8 mouse cellular contexts compared by ENCODE assay signal in genomic region chr7:29061522-29062037, GRCm38 (mm10).
DNase-seq lines count a peak whose midpoint lies in the region; ATAC-seq and TF ChIP-seq lines count a peak whose summit lies in the region.

No protein-coding gene starts in this region.

- intact Hi-C loops in left cerebral cortex, postnatal 4 days (cut with DNase I) = loop anchor here (10.0 kb wide), 1 partner anchor 103 kb away; no protein-coding TSS in a partner anchor
- intact Hi-C loops in left cerebral cortex, postnatal 14 days (cut with DNase I) = no loop called here

- peak overlapping the region; percentile 23; the same call in 1 of the 2 replicates for H3K4me2 ChIP-seq in heart, embryonic 16.5 days (ENCODE audit: low read depth, low read length)
- H3K4me2 ChIP-seq in limb, embryonic 14.5 days (replicated peaks; ENCODE audit: low read depth, low read length, severe bottlenecking) = peak overlapping the region; percentile 29; the same call in 1 of the 2 replicates
- peak overlapping the region; percentile 25; the same call in 1 of the 2 replicates for H3K4me2 ChIP-seq in neural tube, embryonic 15.5 days

- 10% methylated on average over 19 of the region's 19 CpGs for WGBS in heart, embryonic 16.5 days
- 7% methylated on average over 19 of the region's 19 CpGs for WGBS in limb, embryonic 14.5 days
- 6% methylated on average over 19 of the region's 19 CpGs for WGBS in neural tube, embryonic 15.5 days

- H3K4me3 ChIP-seq in heart, embryonic 16.5 days (ENCODE audit: low read length) = no peak overlapping the region
- 0 out of 2 replicates have a peak overlapping the region, but pooled peaks have one; percentile 1 for H3K4me3 ChIP-seq in limb, embryonic 14.5 days (replicated peaks; ENCODE audit: low read length)
- no peak overlapping the region for H3K4me3 ChIP-seq in neural tube, embryonic 15.5 days (replicated peaks)

- H3K36me3 ChIP-seq in heart, embryonic 16.5 days (ENCODE audit: control insufficient read depth, insufficient read depth) = no peaks in the 10 kb centered on the region
- H3K36me3 ChIP-seq in limb, embryonic 14.5 days (ENCODE audit: control insufficient read depth, insufficient read depth, low read length) = no peaks in the 10 kb centered on the region
- H3K36me3 ChIP-seq in neural tube, embryonic 15.5 days = no peaks in the 10 kb centered on the region

- peak; percentile 48; the same call in 1 of the 2 replicates for ATAC-seq in common myeloid progenitor, adult 5-6 weeks (replicated peaks; ENCODE audit: low read depth, poor library complexity, severe bottlenecking)
- no peak for ATAC-seq in heart, embryonic 16.5 days (replicated peaks; ENCODE audit: extremely low read depth, insufficient read depth, low FRiP score)
- ATAC-seq in limb, embryonic 14.5 days (ENCODE audit: low FRiP score, low read depth) = peak; percentile 49
- peak; percentile 68; the same call in 1 of the 2 replicates for ATAC-seq in neural tube, embryonic 15.5 days (ENCODE audit: low FRiP score)

- TF ChIP-seq POLR2A in limb, embryonic 14.5 days (IDR thresholded peaks at IDR 0.05; ENCODE audit: borderline replicate concordance, extremely low read depth, insufficient read depth, insufficient read length) = no peak

- H3K9me3 ChIP-seq in heart, embryonic 16.5 days (replicated peaks; ENCODE audit: control insufficient read depth, low read length) = peaks cover 2% of the 10 kb centered on the region; the same call in 1 of the 2 replicates
- H3K9me3 ChIP-seq in limb, embryonic 14.5 days (ENCODE audit: control insufficient read depth, low read length) = no peaks in the 10 kb centered on the region
- H3K9me3 ChIP-seq in neural tube, embryonic 15.5 days (replicated peaks) = no peaks in the 10 kb centered on the region

- peak; percentile 58 for DNase-seq in left cerebral cortex, postnatal 4 days
- no peak for DNase-seq in left cerebral cortex, postnatal 14 days (ENCODE audit: low spot score in 2 of 2)
- peak; percentile 26 for DNase-seq in limb, embryonic 14.5 days (ENCODE audit: low spot score)
- no peak for DNase-seq in cerebellum, adult 9-10 months
- DNase-seq in testis, postnatal 10 days (ENCODE audit: low spot score) = no peak

- peaks cover 26% of the 10 kb centered on the region for H3K27me3 ChIP-seq in heart, embryonic 16.5 days (ENCODE audit: control insufficient read depth, insufficient read depth, low read length)
- H3K27me3 ChIP-seq in limb, embryonic 14.5 days (ENCODE audit: control insufficient read depth, insufficient read depth, low read length) = no peaks in the 10 kb centered on the region
- peaks cover 16% of the 10 kb centered on the region for H3K27me3 ChIP-seq in neural tube, embryonic 15.5 days (replicated peaks)

- H3K4me1 ChIP-seq in heart, embryonic 16.5 days (ENCODE audit: control insufficient read depth, insufficient read depth, low read length) = no peaks in the 10 kb centered on the region
- H3K4me1 ChIP-seq in limb, embryonic 14.5 days (ENCODE audit: control insufficient read depth, insufficient read depth, low read length) = no peaks in the 10 kb centered on the region
- H3K4me1 ChIP-seq in neural tube, embryonic 15.5 days = peaks cover 5% of the 10 kb centered on the region; the same call in 1 of the 2 replicates

- no peak overlapping the region for H3K9ac ChIP-seq in heart, embryonic 16.5 days (ENCODE audit: low read length)
- no peak overlapping the region for H3K9ac ChIP-seq in limb, embryonic 14.5 days (ENCODE audit: low read depth, low read length, severe bottlenecking)
- H3K9ac ChIP-seq in neural tube, embryonic 15.5 days (replicated peaks) = no peak overlapping the region

- no peak overlapping the region for H3K27ac ChIP-seq in heart, embryonic 16.5 days (ENCODE audit: low read length)
- H3K27ac ChIP-seq in limb, embryonic 14.5 days (replicated peaks; ENCODE audit: low read depth, low read length) = no peak overlapping the region
- 0 out of 2 replicates have a peak overlapping the region, but pooled peaks have one; percentile 9 for H3K27ac ChIP-seq in neural tube, embryonic 15.5 days (replicated peaks)

Comparison
In these comparisons a context has a peak if more than half of its experiments do, and no peak if none do; other contexts are left out.
1. DNase-seq: peak in left cerebral cortex, postnatal 4 days (single experiment) and limb, embryonic 14.5 days (single experiment); none in left cerebral cortex, postnatal 14 days (0 of 2), cerebellum, adult 9-10 months (single experiment) and testis, postnatal 10 days (single experiment).
2. Peak in every context shown above with its lines, with median percentiles within 50 percentile points of each other: H3K4me2 ChIP-seq.